Mouse (Mus musculus) monocyte, adult 2 months (primary cell): Measurements from ENCODE around the gene Vmn1r82.

ENCODE experiments used
- DNase-seq, 2 experiments: peaks; one replicate each; pipeline ENCODE4 v3.0.0; 2022; ENCODE audit warnings: low spot score in 2 of 2, low read depth in 1 of 2

The Vmn1r82 gene

DNA sequence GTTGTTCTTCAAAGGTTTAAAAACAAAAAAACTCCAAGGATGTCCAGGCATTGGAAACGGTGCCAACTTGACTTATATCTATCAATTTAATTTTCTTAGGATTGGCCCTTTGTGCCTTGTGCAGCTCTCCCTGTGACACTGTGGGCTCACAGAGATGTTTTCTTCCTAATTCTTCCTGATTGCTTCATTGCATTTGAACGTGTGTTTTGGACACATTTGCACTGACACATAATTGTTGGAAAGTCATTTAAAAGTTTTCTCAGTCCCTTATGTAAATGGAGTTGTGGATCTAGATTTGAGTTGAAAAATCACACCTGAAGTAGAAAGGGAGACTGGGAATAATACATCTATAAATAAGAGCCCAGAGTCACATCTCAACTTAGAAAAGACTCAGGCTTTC is at the start of gene Vmn1r82:
TSS of gene Vmn1r82 (plus strand) at position 301 of the 400 bp plus-strand sequence.
- no peak for DNase-seq

DNA sequence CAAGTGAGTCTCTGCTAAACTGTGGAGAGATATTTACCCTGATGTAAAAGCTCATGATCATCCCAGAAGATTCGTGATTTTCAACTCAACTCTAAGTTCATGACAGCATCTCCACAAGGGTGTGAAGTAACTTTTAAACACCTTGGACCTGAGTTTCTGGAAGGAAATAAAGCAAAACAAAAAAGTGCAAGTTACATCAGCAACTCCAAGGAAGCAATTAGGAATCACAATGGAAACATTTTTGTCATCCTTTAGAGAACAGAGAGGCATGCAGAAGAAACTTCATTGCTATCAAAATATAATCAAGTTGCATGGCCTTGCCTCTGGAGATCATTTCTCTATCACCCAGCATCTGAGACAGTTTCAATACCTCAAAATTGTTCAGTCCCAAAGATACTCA is 32.1 kb upstream of the Vmn1r82 start, which contains the start of gene Vmn1r81:
TSS of gene Vmn1r81 (minus strand) at position 101 of the 400 bp plus-strand sequence.
- DNase-seq: no peak

DNA sequence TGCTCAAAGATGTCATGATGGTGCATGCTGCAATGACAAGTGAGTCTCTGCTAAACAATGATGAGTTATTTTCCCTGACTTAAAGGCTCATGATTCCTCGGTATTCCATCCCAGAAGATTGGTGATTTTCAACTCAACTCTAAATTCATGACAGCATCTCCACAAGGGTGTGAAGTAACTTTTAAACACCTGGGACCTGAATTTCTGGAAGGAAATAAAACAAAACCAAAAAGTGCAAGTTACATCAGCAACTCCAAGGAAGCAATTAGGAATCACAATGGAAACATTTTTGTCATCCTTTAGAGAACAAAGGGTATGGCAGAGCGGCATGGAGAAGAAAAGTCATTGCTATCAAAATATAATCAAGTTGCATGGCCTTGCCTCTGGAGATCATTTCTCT is 29.2 kb downstream of the Vmn1r82 start, which contains the start of gene Vmn1r83:
TSS of gene Vmn1r83 (minus strand) at position 101 of the 400 bp plus-strand sequence.
- no peak for DNase-seq
